Mouse (Mus musculus) telencephalon, adult 2 months (tissue): ENCODE data around the gene Tas1r3.

ENCODE experiments used
- DNase-seq: peaks from one replicate; pipeline ENCODE4 v3.0.0-alpha.2; 2011; ENCODE audit warnings: low read depth, low spot score

Gene Tas1r3

GRCm38 (mm10) chr4:155887674-155888073, 24.5 kb upstream of the Tas1r3 start:
- no peak for DNase-seq

- no peak for DNase-seq
Measured at GRCm38 (mm10) chr4:155886330-155886729, 23.2 kb upstream of the Tas1r3 start.

GRCm38 (mm10) chr4:155883587-155883986, 20.4 kb upstream of the Tas1r3 start:
- DNase-seq: no peak

GRCm38 (mm10) chr4:155871404-155871803, 8.2 kb upstream of the Tas1r3 start:
- DNase-seq: no peak

- DNase-seq: peak; percentile 89
Measured at GRCm38 (mm10) chr4:155869317-155870033, 6.3 kb upstream of the Tas1r3 start, which contains the start of the genes Cptp and Ints11. TSS of gene Cptp (minus strand) at chr4:155869440. TSS of gene Ints11 (plus strand) at chr4:155869546.

- no peak for DNase-seq
Measured at GRCm38 (mm10) chr4:155868614-155869298, 5.6 kb upstream of the Tas1r3 start.

GRCm38 (mm10) chr4:155861787-155862186, 1.4 kb downstream of the Tas1r3 start:
- no peak for DNase-seq

GRCm38 (mm10) chr4:155859318-155859717, 3.8 kb downstream of the Tas1r3 start:
- no peak for DNase-seq

- no peak for DNase-seq
Measured at GRCm38 (mm10) chr4:155856881-155857280, 6.3 kb downstream of the Tas1r3 start.

GRCm38 (mm10) chr4:155856071-155856470, 7.1 kb downstream of the Tas1r3 start:
- no peak for DNase-seq

- no peak for DNase-seq
Measured at GRCm38 (mm10) chr4:155854991-155855390, 8.2 kb downstream of the Tas1r3 start.

GRCm38 (mm10) chr4:155853421-155853820, 9.7 kb downstream of the Tas1r3 start:
- DNase-seq: no peak

- no peak for DNase-seq
Measured at GRCm38 (mm10) chr4:155851951-155852411, 11.2 kb downstream of the Tas1r3 start.

GRCm38 (mm10) chr4:155851368-155851767, 11.8 kb downstream of the Tas1r3 start:
- DNase-seq: no peak

- no peak for DNase-seq
Measured at GRCm38 (mm10) chr4:155849792-155850451, 13.2 kb downstream of the Tas1r3 start.

GRCm38 (mm10) chr4:155849391-155849790, 13.8 kb downstream of the Tas1r3 start:
- DNase-seq: no peak

- no peak for DNase-seq
Measured at GRCm38 (mm10) chr4:155848434-155849095, 14.6 kb downstream of the Tas1r3 start.

GRCm38 (mm10) chr4:155847591-155848352, 15.4 kb downstream of the Tas1r3 start:
- DNase-seq: no peak

GRCm38 (mm10) chr4:155846871-155847578, 16.1 kb downstream of the Tas1r3 start, which contains the start of gene Dvl1:
TSS of gene Dvl1 (plus strand) at chr4:155847402.
- DNase-seq: peak; percentile 77

- DNase-seq: no peak
Measured at GRCm38 (mm10) chr4:155843231-155843630, 19.9 kb downstream of the Tas1r3 start.
